Mouse (Mus musculus) adrenal gland, postnatal 25 days (tissue): Measurements from ENCODE around the gene Mphosph6. TPM values are rescaled to one million over a fixed set of nuclear protein-coding genes. Genes with fewer than 3 reads are reported as not detected.

Experiments
- DNase-seq: peaks from one replicate; pipeline ENCODE4 v3.0.0; 2021; ENCODE audit warnings: mixed read lengths
- long read RNA-seq: library from polyadenylated mRNA; stranded (forward); transcript quantifications from one replicate; pipeline ENCODE4 v2.0.0, GENCODE M21; 2021
- total RNA-seq: library from RNA; stranded (reverse); gene quantifications from 2 replicates; pipeline ENCODE4 v1.2.3, GENCODE M21; 2021

Mphosph6 gene
- 14.3 and 18.5 TPM in 2 replicates for total RNA-seq
- long read RNA-seq, transcript Mphosph6-201 (5 exons, 1,068 nt) = major isoform, 9 of 11 reads
- long read RNA-seq, partial matches to known transcripts = 0 of 11 reads
- long read RNA-seq, other reads (novel, unspliced or antisense) = 2 of 11 reads

DNA sequence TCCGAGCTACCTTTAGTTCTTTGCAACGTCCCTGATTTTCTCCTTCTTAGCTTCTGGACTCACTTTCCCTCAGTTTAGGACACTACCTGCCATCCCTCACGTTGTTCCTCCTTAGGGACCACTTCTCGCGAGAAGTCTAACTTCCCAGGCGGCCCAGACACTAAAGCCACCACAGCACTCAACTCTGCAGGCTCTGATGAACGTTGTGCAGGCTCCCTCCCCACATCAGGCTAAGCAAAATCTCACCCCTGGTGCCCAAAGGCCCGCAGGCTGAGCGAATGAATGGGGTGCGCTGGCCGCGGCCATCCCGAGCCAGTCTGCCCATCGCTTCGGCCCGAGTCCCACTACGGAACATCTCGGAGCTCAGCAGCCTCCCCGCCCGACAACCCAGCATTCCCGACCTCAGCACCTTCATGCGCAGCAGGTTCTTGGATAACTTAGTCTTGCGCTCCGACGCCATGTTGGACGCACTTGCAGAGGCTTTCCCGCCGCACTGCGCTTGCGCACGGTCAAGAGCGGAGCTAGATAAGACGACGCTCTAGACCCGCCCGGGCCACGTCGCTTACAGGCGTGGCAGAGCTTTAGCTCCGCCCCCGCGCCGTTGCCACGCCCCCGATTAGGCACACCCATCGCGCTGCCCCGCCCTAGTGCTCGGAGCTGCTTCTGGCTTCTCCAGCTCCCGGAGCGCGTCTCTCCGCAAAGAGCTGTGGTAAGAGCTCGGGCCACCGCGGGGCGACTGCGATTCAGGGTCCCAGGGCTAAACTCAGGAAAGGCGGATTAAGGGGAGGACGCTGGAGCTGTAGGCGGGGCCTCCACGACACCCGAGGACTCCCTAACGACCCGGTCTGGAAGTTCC lies at the start of gene Mphosph6:
Mphosph6 (minus strand) TSS at position 501 of the 856 bp plus-strand sequence.
- peak; percentile 99 for DNase-seq

DNA sequence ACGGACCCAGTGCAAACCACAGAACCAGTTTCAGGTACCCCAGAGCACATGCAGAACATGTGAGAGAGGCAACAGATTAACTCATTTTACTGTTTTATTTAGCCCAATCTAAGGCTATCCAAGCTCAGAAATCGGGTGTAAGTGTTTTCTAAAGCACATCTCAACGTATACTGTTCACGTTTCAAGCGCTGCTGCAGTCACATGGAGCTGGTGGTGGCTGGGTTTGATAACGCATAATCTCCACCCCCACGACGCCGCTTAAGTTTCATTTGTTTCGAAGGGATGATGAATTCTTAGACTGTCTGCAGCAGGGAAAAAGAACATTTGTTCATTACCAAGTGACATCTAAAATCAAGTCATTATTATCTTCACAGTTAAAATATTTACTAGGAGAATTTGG lies 48.7 kb upstream of the Mphosph6 start:
- DNase-seq = no peak

DNA sequence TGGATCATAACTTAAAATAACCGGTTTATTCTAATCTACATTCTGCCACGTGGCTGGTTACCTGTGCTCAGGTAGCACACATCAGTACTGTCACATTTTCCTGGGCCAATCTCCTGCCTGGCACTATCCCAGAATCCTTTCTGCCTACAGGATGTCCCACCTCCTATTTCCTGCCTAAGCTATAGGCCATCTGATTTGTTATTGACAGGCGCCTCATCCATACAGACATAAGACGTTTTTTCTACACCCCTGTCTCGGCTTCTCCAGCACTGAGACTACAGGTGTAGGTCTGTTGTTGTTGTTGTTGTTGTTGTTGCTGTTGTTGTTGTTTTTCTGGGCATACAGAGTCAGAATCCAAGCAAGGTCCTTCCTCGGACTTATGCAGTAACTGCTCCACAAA lies 46.1 kb upstream of the Mphosph6 start:
- DNase-seq = no peak

DNA sequence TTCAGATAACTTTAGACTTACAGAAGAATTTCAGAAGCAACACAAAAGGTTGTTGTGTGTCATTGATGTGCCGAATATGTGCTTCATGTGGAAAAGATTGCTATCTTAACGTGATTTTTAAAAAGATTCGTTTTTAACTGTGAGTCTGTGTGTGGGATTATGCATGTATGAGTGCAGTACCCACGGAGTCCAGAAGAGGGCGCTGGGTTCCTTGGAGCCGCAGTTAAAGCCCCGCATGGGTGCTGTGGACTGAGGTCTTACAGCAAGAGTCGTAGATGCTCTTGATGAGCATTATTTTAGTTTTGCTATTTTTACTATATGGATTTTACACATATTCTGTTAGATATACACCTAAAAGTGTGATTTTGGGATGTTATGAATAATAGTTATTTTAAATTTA lies 42.0 kb upstream of the Mphosph6 start:
- no peak for DNase-seq

DNA sequence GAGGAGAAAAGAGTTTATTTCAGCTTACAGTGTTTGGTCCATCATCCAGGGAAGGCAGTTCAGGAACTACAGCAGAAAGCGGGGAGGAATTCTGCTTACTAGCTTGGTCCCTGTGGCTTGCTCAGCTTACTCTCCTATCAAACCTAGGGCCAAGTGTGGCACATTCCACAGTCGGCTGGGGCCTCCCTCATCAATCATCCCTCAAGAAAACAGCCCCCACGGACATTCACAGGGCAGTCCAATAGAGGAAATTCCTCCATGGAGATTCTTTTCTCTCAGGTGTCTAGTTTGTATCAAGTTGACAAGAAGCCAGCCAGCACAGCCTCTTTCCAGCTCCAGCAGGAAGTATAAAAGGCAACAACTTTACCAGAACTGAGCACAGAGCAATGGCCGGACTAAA lies 11.8 kb upstream of the Mphosph6 start:
- no peak for DNase-seq

DNA sequence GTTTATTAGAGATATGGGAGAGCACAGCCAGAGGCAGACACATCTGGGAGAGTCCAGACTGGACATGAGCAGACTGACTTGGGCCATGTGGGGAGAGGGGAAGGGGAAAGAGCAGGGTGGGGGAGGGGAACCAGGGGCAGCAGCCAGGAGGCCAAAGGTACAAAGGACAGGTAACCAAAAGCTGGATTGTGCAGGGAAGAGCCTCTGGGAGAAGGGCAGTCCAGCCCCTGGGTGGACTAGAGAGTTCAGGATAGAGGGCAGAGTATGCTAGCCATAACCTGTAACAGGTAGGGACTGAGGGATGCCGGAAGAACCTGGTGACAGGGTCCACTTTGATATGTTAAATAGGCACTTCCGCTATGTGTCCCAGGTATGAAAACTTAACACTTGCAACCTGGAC lies 8.9 kb upstream of the Mphosph6 start:
- no peak for DNase-seq

DNA sequence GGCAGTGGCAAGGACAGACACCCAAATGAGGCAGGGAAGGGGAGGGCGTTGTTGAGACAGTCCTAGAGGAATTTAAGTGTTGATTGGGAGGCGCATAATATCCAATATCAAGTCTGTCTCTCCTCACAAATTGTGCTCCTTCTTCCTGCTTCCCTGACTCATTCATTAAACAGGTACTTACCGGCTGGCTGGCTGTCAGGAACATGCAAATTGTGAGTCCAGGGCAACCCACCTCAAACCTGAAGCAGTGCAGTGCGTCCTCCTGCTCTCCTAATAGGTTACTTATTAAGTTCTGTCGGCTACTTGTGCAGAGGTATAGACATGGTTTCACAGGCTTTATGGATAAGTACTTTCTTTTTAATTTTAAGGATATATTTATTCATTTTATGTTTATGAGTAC lies 3.7 kb upstream of the Mphosph6 start:
- DNase-seq = no peak

DNA sequence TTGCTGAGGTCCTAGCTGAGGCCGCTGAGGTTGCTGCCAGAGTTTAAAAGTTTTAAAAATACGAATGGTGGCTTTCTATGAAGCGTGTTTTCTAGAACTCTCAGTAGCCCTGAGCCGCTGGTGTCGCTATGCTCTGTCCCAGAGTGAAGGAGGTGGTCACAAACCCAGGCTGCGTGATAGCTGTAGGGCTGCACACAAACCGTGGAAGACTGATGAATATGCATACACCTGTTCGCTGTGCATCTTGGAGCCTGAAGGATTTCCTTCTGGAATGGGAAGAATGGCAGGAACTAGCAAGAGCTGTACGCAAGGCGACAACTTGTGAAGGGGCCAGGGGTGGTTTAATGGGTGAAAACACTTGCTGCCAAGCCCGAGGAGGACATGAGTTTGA lies 551 bp upstream of the Mphosph6 start:
- no peak for DNase-seq

DNA sequence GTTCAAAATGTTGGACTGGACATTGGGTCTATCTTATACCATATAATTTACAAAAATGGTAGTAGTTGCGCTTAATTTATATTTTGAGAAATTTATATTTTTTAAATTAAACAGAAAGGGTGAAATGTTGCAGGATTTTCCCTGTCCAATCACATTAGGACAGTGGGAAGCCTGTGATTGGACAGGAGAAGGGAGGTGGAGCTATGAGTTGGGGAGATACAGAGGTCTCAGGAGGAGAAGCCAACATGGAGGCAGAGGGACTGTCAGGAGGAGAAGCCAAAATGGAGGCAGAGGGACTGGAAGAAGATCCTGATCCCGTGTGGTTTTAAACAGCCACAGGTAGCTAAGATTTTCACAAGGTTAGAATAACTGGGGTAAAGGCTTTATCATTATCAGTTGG lies 3.7 kb downstream of the Mphosph6 start:
- DNase-seq = no peak

DNA sequence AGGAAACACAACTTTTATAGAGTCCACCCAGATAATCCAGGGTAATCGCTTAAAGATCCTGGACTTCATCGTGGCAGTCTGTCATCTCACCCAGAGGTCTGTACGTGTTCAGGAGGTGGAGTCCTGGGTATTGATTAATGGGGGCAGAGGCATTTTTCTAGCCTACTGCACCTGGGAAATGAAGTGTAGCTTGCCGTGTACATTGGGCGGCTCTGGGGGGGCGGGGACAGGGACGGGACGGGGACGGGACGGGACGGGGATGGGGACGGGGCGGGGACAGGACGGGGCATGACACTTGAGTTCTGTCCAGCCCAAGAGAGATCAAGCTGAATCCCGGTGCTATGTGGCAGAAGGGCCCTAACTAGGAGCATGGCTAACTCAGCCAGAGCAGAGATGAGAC lies 5.3 kb downstream of the Mphosph6 start:
- no peak for DNase-seq

DNA sequence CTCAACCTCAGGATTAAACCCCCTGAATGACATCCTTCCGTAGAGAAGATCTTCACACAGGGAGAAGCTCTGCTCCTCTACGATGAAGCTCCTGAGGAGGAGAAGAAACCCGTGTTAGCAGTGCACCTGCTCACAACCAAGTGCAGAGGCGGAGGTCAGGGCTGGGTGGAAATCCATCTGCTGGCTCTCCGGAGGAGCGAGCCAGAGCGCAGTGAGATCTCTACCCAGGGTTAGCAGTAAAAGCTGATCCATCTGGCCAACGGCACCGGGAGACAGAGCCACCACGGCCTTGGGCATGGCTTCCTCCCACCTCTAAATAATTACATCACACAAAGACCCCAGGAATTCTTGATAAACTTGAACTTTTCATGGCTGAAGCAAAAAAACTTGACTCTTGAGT lies 7.2 kb downstream of the Mphosph6 start:
- DNase-seq = no peak

DNA sequence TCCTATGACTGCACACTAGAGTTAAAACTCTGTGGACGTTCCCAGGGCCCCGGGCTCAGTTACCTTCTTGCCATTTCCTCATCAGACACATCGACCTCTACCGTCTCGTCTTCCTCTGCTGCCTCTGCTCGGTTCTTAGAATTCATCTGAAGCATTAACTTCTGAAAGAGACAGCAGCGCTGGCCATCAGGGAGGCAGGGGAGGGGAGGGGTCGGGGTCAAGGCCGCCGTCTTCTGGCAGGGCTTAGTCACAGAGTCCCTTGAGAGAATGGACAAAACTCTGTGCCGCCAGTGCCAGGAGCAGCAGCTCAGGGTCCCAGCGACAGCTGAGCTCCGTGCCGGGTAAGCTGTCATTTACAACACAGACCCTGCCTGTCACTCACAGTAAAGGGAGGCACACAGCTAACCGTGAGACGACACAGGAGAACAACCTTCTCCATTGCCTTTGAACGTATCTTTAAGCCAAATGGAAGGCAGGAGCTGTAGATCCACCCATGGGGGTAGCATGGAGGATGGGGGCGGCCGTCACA lies 9.1 kb downstream of the Mphosph6 start:
- DNase-seq = peak; percentile 37

DNA sequence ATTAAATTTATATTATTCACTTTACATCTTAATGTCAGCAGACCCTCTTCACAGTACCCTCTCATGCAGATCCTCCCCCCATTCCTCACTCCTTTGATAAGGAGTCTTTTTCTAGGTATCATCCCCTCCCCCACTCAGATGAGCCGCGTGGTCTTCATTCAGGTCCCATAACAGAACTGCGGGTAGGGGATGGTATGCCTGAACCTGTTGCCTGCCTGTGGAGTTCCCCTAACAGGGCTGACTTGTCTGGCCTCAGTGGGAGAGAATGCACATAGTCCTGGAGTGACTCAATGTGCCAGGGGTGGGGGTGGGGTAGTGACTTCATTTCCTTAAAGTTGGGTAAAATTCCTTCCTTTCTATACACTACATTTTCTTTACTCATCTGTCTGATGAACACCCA lies 15.3 kb downstream of the Mphosph6 start:
- no peak for DNase-seq

DNA sequence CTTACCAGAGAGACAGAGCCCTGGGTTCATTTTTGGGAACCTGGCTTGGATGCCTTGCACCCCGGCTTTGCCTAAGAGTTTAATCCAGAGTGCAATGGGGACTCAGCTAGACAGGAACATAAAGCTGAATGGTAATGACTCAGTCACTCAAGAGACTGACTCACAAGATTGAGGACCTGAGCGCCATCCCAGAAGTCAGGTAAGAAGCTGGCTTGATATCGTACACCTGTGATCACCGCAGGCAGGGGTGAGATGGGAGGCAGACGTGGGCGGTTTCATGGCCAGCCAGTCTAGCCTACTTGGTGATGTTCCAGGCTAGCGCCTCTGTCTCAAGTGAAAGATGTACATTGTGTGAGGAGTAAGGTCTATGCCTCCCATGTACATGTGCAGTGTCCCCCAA lies 18.7 kb downstream of the Mphosph6 start:
- no peak for DNase-seq

DNA sequence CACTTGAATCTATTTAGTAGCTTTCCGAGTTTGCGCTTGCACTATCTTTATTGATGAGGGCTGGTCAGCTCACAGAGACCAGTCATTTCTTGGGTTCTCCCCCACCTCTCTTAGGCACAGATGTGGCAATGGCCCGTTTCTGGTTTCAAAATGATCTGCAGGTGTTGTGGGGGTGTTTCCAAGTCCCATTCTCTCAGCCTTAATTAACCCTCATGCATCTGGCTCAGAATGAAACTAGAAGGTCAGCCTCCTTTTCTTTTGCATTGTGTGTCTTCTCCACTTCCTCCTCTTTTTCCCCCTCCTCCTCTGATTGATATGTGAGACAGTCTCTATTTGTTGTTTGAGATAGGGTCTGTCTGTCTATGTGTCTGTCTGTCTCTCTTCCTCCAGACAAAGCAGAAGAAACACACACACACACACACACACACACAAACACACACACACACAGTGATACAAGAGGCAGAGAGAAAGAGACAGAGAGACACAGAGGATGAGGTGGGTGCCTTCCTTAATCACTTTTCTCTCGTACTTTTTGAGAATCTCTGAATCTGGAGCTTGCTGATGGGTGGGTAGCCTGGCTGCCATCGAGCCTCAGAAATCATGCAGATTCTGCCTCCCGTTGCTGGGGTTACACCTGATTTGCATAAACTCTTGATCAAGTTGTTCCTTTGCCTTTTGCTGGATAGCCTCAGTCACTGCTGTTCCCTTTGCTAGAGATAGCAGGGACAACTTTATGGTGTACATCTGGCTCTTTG lies 20.2 kb downstream of the Mphosph6 start:
- no peak for DNase-seq

DNA sequence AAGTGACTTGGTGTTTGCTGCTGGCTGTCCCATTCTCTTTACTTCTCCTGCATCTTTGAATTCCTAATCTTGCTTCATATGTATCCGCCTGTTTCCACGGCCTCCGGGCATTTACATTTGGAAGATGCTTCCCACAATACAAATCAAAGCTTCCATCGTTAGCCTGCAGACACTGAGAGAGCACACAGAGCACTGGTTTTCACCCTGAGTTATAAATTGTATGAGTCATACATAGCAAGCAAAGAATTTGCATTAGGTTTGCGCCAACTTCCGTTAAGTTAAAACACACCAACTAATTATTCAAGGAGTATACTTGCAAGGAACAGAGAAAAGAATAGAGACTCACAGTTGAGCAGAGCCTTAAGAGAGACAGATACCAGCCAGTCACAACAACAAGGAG lies 22.4 kb downstream of the Mphosph6 start:
- no peak for DNase-seq

DNA sequence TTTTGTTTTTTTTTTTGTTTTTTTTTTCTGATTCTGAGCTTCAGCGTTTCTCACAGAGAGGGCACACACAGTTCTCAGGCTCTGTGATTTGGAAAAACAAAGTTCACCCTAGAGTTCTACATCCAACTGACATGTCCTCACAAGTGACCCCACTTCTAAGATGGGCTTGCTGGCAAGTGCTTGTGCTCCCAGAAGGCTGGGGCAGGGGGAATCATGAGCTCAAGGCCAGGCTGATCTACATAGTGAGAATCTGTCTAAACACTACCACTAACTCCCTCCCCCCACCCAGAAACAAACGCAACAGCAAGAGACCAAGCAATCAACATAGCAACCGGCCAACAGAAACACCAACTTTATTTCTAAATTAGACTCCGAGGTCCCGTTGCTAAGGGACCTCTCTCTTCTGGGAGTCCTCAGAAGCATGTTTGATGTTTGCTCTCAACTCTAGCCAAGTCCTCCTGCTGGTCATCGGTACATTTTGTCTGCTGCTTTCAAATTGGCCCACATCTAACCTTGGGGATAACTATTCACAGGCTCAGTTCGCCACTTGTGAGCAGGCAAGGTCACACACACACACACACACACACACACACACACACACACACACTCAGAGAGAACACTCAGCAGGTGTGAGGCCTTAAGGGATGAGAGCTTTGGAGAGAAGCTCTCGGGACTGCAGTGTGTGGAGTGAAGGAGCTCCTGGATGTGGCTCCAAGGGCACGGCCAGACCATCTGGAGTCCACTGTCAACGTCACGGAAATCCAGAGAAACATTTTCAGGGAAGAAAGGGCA lies 23.0 kb downstream of the Mphosph6 start:
- DNase-seq = no peak

DNA sequence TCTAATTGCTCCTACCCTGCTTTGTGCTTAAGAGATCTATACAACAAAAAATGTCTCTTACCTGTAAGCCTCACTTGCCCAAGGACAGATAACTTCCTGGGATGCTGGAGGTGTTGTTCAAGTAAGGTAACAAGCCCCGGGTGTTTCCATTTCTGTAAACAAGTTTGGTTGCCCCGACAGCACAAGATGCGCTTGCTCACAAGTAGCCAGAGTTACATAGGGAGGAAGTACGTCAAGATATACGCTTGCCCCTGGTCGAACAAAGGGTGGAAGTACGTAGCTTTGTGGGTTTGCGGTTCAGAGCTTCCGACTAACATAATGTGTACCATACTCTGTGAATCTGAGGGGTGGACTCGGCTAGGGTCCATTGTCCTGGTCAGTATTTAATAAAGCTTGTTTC lies 25.7 kb downstream of the Mphosph6 start:
- DNase-seq = no peak

DNA sequence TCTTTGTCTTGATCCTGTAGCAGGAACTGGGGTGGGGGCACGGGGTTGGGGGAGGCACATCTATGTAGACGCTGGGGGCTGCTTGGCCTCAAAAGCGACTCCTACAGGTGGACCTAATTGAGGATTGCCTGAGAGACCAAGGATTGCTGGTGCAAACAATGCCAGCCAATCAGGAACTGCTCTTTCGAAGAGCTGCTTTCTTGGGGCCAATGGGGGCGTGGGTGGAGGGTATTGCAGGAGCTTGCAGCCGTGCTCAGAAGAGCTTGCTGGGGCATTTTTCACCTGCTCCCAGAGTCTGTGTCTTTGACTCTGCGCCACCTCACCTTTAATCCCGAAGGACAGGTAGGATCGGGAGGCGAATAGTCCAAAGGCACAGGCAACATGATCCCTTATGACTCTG lies 26.1 kb downstream of the Mphosph6 start:
- DNase-seq = no peak

DNA sequence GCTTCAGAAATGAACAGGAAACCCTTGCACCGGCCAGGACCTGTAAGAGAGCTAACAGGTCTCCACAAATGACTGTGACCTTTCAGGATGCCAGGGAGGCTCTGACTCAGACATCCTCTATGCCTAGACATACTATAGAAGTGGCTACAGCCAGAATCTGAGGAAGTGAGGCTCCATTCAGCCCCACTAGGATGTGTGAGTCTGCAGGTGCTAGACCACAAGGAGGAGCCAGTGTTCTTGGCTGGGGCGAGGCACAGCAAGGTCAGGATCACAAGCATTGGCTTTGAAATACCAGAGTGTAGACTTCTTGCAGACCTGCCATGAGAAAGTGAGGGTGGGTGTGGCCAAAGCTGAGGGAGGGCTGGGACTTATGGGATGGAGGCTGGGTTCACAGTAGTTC lies 29.1 kb downstream of the Mphosph6 start:
- no peak for DNase-seq

DNA sequence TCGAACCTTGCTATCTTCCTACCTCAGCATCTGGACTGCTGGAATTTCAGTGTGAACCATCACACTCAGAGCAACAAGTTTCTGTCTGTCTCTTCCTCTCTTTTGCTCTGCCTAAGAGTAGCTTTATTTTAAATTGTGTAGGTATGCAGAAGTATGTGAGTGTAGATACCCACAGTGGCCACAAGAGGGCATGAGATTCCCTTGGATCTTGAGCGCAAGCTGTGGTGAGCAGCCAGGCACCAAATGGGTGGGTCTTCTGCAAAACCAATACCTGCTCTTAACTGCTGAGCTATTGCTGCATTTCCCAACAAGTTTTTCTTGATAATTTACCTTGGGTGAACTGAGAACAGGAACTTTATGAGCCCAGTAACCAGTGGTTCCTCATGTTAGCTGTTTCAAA lies 29.6 kb downstream of the Mphosph6 start:
- peak; percentile 30 for DNase-seq

DNA sequence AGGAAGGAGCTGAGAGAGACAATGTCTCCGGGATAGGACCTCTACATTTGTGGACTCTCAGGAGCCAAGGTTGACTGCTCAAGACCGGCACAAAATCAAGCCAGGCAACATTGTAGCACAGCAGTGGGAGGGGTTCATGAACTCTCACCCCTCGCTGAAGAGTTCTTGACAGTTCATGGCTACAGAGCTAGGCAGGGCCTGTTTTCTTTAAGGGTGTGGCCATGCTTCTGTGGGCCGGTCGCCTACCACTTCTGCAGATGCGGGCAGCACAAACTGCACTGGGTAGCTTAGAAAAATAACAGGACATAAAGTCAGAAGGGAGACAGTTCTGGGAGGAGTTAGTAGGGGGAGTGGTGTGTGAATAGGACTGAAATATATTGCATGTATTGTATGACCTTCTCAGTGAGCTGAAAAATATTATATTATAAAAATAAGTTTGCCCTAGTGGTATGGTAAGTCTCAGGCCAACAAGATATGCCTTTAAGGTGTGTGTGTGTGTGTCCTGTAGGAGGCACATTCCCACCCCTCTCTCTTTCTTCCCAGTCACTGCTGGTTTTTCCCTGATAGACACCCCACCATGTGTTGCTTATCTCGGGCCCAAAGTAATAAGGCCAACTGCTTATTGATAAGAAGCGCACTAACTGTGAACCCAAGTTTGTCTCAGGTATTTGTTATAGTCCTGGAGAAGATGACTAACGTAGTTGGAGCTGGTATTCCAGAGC lies 30.5 kb downstream of the Mphosph6 start:
- no peak for DNase-seq
